Mouse (Mus musculus) C2C12 (cell line): ENCODE measurements at regions not wholly inside any gene's neighbourhood (a gene's known extent, or its start where the extent isn't known, plus 50 kb on each side); places are given as distances from the start of the nearest gene placed in this dataset.

ENCODE experiments used
- CEBPB ChIP-seq: IDR thresholded peaks from one replicate; pipeline ENCODE4 v1.6.1; 2011; ENCODE audit warnings: low read depth, mild to moderate bottlenecking, control low read depth, moderate library complexity
- CTCF ChIP-seq: IDR thresholded peaks from one replicate; pipeline ENCODE4 v1.5.1; 2011; ENCODE audit not compliant: control insufficient read depth, insufficient read depth, insufficient read length
- MAX ChIP-seq: IDR thresholded peaks from one replicate; pipeline ENCODE4 v1.6.1; 2011; ENCODE audit warnings: mild to moderate bottlenecking, control low read depth
- MYOG ChIP-seq: IDR thresholded peaks from one replicate; pipeline ENCODE4 v1.6.1; 2011; ENCODE audit not compliant: control insufficient read depth, insufficient read length; ENCODE audit errors: extremely low read depth
- USF1 ChIP-seq: IDR thresholded peaks from one replicate; pipeline ENCODE4 v1.6.1; 2011; ENCODE audit warnings: low read depth, mild to moderate bottlenecking, control low read depth, moderate library complexity

DNA sequence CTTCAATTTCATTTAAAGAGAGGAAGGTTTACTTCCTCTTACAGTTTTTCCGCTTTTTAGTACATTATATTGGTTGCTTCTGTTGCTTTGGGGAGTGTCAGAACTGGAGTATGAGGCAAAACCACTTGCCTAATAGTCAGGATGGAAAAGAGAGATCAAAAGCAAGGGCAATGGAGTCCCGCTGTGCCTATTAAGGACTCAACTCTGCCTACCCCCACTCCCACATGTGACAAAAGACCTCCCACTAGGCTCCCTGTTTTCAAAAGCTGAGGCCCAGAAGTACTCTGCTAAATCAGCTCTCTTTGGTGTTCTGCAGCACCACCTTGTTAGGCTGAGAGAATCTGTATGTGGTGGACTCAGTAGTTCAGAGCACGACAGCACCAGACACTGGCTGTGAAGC, 418.3 kb downstream of the Gja1 start:
- TF ChIP-seq USF1 (no peak), MYOG (no peak), CTCF (no peak), MAX (no peak), CEBPB (no peak)
